Mouse (Mus musculus): Measurements from ENCODE around the gene Gpc6.

- no peak for TF ChIP-seq CTCF (IDR thresholded peaks at IDR 0.05; ENCODE audit: low read depth, low read length)
- TF ChIP-seq POLR2A (IDR thresholded peaks at IDR 0.05; ENCODE audit: borderline replicate concordance, low read depth, low read length) = no peak
These were observed 216.1 kb downstream of the Gpc6 start for GRCm38 (mm10) chr14:117141077-117141848.

Measured in bone marrow macrophage, adult 2 months (primary cell).